Mouse (Mus musculus) forebrain, embryonic 15.5 days (tissue): ENCODE measurements around the gene Cyp2j12. TPM values are rescaled to one million over a fixed set of nuclear protein-coding genes. Genes with fewer than 3 reads are reported as not detected.
"Not testable (repeated sequence)": the region's sequence is repeated elsewhere in the genome, so short reads cannot be mapped to it uniquely, and the experiment has no call there.

Experiments
- ATAC-seq: fragments of 200-750 bp; cut with Nextera tagmentation; replicated peaks from 2 replicates; pipeline ENCODE4 v1.8.0; 2017; ENCODE audit warnings: mild to moderate bottlenecking, moderate TSS enrichment, moderate library complexity
- H3K27ac ChIP-seq: fragments of 300-500 bp; sonication (generic); replicated peaks from 2 replicates; pipeline ENCODE4 v1.5.1; 2015; ENCODE audit warnings: mild to moderate bottlenecking, inconsistent platforms
- H3K27me3 ChIP-seq: fragments of 300-500 bp; sonication (generic); 2 replicates; pipeline ENCODE4 v1.6.1; 2015; ENCODE audit warnings: inconsistent platforms
- H3K36me3 ChIP-seq: fragments of 300-500 bp; sonication (generic); 2 replicates; pipeline ENCODE4 v1.6.1; 2015; ENCODE audit warnings: mild to moderate bottlenecking, inconsistent platforms
- H3K4me1 ChIP-seq: fragments of 300-500 bp; sonication (generic); 2 replicates; pipeline ENCODE4 v1.6.1; 2015; ENCODE audit warnings: inconsistent platforms
- H3K4me2 ChIP-seq: fragments of 300-500 bp; sonication (generic); replicated peaks from 2 replicates; pipeline ENCODE4 v1.6.1; 2015; ENCODE audit warnings: mild to moderate bottlenecking, inconsistent platforms
- H3K4me3 ChIP-seq: fragments of 300-500 bp; sonication (generic); 2 replicates; pipeline ENCODE4 v1.5.1; 2015; ENCODE audit warnings: mild to moderate bottlenecking, inconsistent platforms
- H3K9ac ChIP-seq: fragments of 300-500 bp; sonication (generic); replicated peaks from 2 replicates; pipeline ENCODE4 v1.6.1; 2015; ENCODE audit warnings: mild to moderate bottlenecking, inconsistent platforms
- H3K9me3 ChIP-seq: fragments of 300-500 bp; sonication (generic); 2 replicates; pipeline ENCODE4 v1.6.1; 2016; ENCODE audit warnings: inconsistent platforms
- WGBS: fragments of 180-500 bp; shearing (Covaris S2); methylation state at CpG from one replicate; pipeline ENCODE4 v1.1.7; 2015; ENCODE audit warnings: mixed read lengths; 5-methylcytosine and 5-hydroxymethylcytosine counted together
- polyA plus RNA-seq: library from polyadenylated mRNA; unstranded; fragments of >200 nt; fragmentation: Nextera tagmentation; extraction: Ambion mirVana; gene quantifications from 2 replicates; pipeline ENCODE4 v1.2.1, GENCODE M21; 2015

Cyp2j12 gene
- not detected in 2 replicates for polyA plus RNA-seq

DNA sequence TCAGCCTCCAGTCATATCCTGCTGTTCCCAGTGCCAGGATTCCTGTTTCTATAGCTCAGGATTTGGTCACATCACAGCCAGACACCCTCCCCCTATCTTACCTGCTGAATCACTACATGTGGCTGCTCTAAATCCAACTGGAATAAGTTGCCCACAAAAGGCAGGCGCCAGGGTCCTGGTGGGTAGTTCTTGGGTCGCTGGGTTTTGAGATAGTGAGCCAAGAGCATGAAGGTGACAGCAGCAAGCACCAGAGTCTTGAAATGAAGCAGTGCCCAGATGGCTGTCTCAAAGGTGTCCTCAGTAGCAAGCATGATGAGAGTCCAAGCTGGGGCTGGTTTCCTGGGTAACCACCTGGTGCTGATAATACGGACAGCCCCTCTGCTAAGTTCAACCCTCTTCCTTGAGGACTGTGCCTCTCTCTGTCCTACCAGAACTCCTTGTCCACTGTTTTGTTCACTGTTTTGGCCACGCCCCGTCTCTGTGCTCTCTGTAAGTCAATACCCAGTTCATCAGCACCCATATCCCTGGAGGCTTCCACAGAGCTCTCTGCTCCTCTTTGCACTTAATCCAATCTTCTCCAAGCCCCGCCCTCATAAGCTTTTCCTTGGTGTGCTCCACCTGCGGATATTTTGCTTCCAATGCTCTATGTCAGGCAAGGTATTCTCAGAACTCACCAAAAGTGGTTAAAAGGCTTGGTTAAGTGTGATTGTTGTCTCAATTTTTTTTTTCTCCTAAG lies at the start of gene Cyp2j12:
Gene Cyp2j12, minus strand, starts transcription at position 421 of the 736 bp plus-strand sequence.
- Histone ChIP-seq H3K27me3 (no peaks in the 10 kb centered on the region), H3K27ac (no peak within 1 kb of the TSS), H3K4me3 (no peak within 1 kb of the TSS), H3K9ac (no peak within 1 kb of the TSS), H3K36me3 (no peaks in the 10 kb centered on the region), H3K9me3 (no peaks in the 10 kb centered on the region), H3K4me2 (no peak within 1 kb of the TSS), H3K4me1 (no peaks in the 10 kb centered on the region)
- WGBS = 78% methylated on average over 7 of the region's 7 CpGs
- ATAC-seq = no peak

DNA sequence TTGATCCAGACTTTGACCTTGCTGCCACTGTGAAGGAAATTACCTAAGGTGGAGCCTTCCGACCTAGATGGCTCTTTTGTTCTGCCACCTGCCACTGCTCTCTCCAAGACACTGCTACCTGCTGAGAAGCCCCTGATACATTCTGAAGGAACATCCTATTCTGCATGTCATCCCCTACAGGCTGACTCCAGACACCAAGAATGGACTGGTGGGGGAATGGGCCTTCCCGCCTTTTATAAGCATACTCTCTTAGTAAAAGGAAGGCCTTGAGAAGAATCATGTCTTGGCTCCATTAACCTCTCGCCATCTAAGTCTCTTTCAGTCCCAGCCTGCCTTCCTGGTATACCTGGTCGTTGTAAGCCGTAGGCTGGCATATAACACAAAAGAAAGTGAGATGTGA lies 48.4 kb upstream of the Cyp2j12 start:
- H3K4me1 ChIP-seq, H3K4me2 ChIP-seq, H3K9ac ChIP-seq, H3K36me3 ChIP-seq, H3K27ac ChIP-seq, H3K27me3 ChIP-seq, H3K9me3 ChIP-seq, H3K4me3 ChIP-seq, ATAC-seq: not testable (repeated sequence)
- 95% methylated on average over 5 of the region's 5 CpGs for WGBS

DNA sequence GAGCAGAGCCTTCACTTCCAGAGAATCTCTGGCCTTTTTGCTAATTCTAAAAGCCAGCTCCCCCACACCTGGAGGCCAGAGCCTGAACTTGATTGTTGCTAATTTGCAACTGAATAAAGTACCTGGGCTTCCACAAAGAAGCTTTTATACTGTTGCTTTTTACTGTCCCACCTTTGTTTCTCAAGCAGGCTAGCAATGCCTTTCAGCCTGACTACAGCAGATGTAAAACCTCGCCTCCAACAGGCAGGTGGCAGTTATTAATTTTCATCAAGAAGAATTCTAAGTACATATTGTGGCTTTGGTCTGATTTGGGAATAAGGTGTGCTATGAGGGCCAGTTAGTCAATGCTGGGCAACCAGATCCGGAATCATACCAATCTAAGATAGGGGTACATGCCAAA lies 47.7 kb upstream of the Cyp2j12 start:
- WGBS = 81% methylated on average over 2 of the region's 2 CpGs
- H3K9me3 ChIP-seq, ATAC-seq: not testable (repeated sequence)

DNA sequence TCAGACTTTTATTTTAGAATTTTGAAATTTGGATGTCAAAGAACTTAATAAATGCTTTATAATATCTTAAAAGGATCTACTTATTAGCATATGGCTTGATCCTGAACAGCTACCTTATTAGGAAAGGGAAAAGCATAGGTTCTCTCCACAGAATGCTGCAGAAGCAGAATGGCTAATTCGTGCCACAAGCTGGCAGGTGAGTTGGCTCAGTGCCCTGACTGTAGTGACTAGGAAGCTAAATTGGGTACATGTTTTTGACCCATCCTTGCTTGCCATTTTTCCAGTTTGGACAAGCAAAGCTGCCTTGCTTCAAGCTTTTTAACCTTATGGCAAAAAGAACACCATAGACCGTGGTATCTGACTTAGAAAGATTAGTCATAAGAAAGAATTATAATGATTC lies 47.2 kb upstream of the Cyp2j12 start:
- H3K4me2 ChIP-seq, H3K4me3 ChIP-seq, ATAC-seq, H3K27me3 ChIP-seq, H3K9ac ChIP-seq, H3K9me3 ChIP-seq, H3K4me1 ChIP-seq, H3K36me3 ChIP-seq, H3K27ac ChIP-seq: not testable (repeated sequence)
- WGBS = 90% methylated on average over 2 of the region's 2 CpGs

More for the DNA sequence above, 47.7 kb upstream of the Cyp2j12 start:
- H3K4me1 ChIP-seq, H3K27me3 ChIP-seq, H3K4me3 ChIP-seq, H3K9ac ChIP-seq, H3K36me3 ChIP-seq, H3K27ac ChIP-seq, H3K4me2 ChIP-seq: not testable (repeated sequence)

DNA sequence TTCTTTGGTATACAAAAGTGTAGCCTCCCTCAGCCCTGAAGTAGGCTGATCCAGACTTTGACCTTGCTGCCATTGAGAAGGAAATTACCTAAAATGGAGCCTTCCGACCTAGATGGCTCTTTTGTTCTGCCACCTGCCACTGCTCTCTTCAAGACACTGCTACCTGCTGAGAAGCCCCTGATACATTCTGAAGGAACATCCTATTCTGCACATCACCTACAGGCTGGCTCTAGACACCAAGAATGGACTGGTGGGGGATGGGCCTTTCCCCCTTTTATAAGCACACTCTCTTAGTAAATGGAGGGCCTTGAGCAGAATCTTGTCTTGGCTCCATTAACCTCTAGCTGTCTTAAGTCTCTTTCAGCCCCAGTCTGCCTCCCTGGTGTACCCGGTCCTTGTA lies 43.8 kb upstream of the Cyp2j12 start:
- not testable (repeated sequence) for H3K27me3 ChIP-seq, H3K36me3 ChIP-seq, H3K9me3 ChIP-seq, H3K4me2 ChIP-seq, H3K9ac ChIP-seq, ATAC-seq, H3K4me3 ChIP-seq, H3K27ac ChIP-seq, H3K4me1 ChIP-seq
- WGBS = 78% methylated on average over 2 of the region's 2 CpGs

DNA sequence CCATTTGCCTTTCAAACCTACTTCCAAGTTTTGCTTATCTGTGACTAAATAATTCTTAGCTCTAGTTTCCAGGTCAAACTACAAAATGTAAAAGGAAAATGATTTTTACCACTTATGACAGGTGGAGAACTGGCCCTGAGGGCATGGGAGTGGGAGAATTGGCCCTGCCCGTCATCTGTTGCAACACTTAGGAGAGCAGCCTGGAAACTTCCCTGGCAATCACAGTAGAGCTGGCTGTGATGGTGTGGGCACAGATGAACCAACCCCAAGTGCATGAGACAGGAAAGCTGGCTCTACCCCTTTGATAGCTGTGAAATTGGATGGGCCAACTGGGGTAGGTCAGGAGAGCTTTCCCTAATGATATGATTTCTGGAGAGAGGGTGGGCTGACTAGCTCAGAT lies 21.9 kb upstream of the Cyp2j12 start:
- Histone ChIP-seq H3K4me3 (no peak overlapping the region), H3K9ac (no peak overlapping the region), H3K4me1 (no peaks in the 10 kb centered on the region), H3K4me2 (no peak overlapping the region), H3K27ac (no peak overlapping the region), H3K9me3 (no peaks in the 10 kb centered on the region), H3K36me3 (no peaks in the 10 kb centered on the region), H3K27me3 (no peaks in the 10 kb centered on the region)
- no peak for ATAC-seq
- WGBS = 88% methylated on average over 1 of the region's 1 CpGs

DNA sequence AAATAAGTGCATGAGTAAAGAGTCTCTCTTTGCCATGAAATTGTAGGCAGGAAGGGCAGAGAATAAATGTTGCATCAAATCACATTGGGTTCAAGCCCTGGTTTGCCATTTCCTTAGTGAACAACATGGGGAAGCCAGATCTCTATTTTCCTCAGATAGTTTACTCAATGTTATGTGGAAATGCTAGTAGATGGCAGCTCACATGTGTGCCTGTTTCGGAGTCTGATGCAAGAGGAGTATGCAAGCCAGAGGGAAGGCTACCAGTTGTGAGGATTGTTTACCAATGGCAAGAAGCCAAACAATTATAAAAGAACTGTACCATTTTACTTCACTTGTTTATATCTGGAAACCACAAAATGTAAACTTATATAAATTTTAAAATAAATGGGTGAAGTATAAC lies 20.6 kb upstream of the Cyp2j12 start:
- H3K9ac ChIP-seq = no peak overlapping the region
- no peak overlapping the region for H3K4me2 ChIP-seq
- ATAC-seq = no peak
- H3K27ac ChIP-seq = no peak overlapping the region
- no peaks in the 10 kb centered on the region for H3K4me1 ChIP-seq
- WGBS = 82% methylated on average over 1 of the region's 1 CpGs
- H3K36me3 ChIP-seq = no peaks in the 10 kb centered on the region
- no peaks in the 10 kb centered on the region for H3K9me3 ChIP-seq
- no peak overlapping the region for H3K4me3 ChIP-seq
- H3K27me3 ChIP-seq = no peaks in the 10 kb centered on the region

DNA sequence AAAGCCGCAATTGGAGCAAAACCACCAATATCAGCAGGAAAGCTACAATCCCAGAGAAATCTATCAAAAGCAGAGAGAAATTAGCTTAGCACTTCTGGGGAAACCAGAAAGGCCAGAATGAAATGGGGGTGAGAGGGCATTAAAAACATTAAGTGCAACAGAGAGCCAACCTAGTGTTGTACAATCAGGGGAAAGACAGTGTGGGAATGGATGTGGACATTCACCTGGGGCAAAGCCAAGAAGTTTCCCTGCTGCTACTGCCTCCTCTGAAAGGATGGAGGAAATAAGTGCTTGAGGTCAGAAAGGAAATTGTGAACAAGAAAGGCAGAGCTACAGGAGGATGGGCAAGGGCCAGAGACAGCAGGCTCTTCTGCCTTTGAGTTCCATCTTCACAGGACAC lies 1.7 kb downstream of the Cyp2j12 start:
- no peaks in the 10 kb centered on the region for H3K27me3 ChIP-seq
- H3K27ac ChIP-seq = no peak overlapping the region
- no peak for ATAC-seq
- H3K4me2 ChIP-seq = no peak overlapping the region
- no peaks in the 10 kb centered on the region for H3K9me3 ChIP-seq
- 94% methylated on average over 1 of the region's 1 CpGs for WGBS
- H3K4me1 ChIP-seq = no peaks in the 10 kb centered on the region
- no peaks in the 10 kb centered on the region for H3K36me3 ChIP-seq
- no peak overlapping the region for H3K4me3 ChIP-seq
- no peak overlapping the region for H3K9ac ChIP-seq

DNA sequence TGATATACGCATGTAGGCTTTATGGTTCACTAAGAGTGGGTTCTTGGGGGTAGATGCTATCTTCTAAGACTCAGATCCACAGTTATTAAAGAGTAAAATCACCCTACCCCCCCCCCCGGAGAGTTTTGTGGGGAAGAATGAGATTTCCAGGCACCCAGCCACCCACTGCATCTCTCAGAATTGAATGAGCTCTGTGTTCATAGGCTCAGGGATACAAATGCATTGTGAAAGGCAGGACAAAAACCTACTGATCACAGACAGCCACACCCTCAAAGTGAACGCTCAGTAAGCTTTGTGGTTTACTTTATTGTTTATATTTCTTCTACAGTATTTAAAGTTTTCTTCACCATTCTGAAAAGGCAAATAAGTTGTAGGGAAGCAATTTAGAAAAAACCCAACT lies 6.7 kb downstream of the Cyp2j12 start:
- no peaks in the 10 kb centered on the region for H3K27me3 ChIP-seq
- 78% methylated on average over 3 of the region's 3 CpGs for WGBS

DNA sequence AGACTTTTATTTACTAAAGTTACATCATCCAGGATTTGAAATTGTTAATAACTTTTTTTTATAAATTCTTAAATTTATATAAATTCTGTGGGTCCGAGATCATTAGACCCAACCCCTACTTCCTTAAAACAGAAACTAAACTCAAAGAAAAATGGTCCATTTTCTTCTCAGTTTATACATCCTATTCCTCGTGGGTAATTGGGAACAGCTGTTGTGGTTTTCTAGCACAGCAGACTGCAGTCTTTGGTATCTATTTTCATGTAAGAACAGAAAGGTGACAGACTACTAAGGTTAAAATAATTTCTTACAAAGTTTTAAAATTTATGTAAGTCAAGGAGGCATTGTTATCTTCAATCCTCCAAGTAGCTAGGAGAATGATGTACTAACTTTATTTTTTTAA lies 44.1 kb downstream of the Cyp2j12 start:
- WGBS = 78% methylated on average over 2 of the region's 2 CpGs
- no peaks in the 10 kb centered on the region for H3K9me3 ChIP-seq
- no peak overlapping the region for H3K4me2 ChIP-seq
- ATAC-seq = no peak
- no peaks in the 10 kb centered on the region for H3K4me1 ChIP-seq
- no peak overlapping the region for H3K9ac ChIP-seq
- no peaks in the 10 kb centered on the region for H3K36me3 ChIP-seq
- no peak overlapping the region for H3K4me3 ChIP-seq
- H3K27me3 ChIP-seq = no peaks in the 10 kb centered on the region
- no peak overlapping the region for H3K27ac ChIP-seq

More for the DNA sequence above, 6.7 kb downstream of the Cyp2j12 start:
- Histone ChIP-seq H3K4me3 (no peak overlapping the region), H3K4me1 (no peaks in the 10 kb centered on the region), H3K27ac (no peak overlapping the region), H3K4me2 (no peak overlapping the region), H3K9ac (no peak overlapping the region), H3K36me3 (no peaks in the 10 kb centered on the region), H3K9me3 (no peaks in the 10 kb centered on the region)
- no peak for ATAC-seq

DNA sequence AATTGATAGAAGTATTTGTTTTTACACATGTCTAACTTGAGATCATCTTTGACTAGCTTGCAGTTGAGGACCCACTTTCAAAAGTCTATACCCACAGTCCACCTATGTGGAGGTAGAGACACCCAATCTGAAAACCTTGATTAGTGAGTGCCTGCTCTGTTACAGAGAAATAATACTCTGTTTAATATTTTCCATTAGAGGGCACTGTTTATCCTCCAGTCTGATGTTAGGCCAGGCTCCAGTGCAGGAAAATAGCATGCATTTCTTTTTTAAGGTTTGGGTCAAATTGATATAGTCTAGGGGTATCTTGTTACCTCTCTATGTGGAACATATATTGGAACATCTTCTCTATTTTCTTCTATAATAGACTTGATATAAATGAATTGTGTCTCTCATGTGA lies 49.1 kb downstream of the Cyp2j12 start:
- H3K9ac ChIP-seq = no peak overlapping the region
- H3K4me3 ChIP-seq = no peak overlapping the region
- no peaks in the 10 kb centered on the region for H3K27me3 ChIP-seq
- no peak overlapping the region for H3K4me2 ChIP-seq
- no peaks in the 10 kb centered on the region for H3K9me3 ChIP-seq
- no peaks in the 10 kb centered on the region for H3K4me1 ChIP-seq
- H3K36me3 ChIP-seq = no peaks in the 10 kb centered on the region
- no peak for ATAC-seq
- no peak overlapping the region for H3K27ac ChIP-seq

DNA sequence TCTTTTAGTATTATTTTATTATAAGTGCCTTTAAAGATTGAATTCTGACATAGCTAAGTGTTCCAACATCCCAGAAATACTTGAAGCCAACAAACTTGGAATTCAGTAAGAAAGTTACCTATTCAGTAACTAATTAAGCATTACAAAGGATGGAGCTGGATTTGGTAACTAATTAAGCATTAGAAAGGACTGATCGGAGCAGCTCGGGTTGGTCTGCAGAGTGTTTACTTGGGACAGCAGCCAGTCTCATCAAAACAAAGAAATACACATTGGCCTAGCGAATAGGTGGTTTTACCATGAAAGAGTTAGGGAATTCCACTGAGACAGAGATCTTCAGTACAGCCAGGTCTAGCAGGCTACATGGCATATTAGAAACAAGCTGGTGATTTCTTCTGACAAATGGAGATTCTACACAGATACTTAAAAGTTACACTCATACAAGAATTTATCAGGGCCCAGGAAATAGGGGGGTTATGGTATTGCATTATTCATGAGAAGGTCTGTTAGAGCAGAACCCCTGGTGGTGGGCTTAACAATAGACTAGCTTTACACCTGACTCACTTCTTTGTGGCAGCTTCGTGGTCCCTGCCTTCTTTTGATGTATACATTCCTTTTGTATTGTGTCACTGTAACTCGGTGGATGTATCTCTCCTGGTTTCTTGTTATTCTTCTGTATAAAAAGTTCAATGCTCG lies 51.5 kb downstream of the Cyp2j12 start:
- not testable (repeated sequence) for H3K4me1 ChIP-seq, ATAC-seq, H3K4me2 ChIP-seq, H3K4me3 ChIP-seq, H3K27me3 ChIP-seq, H3K27ac ChIP-seq, H3K9ac ChIP-seq, H3K9me3 ChIP-seq, H3K36me3 ChIP-seq
- 14% methylated on average over 6 of the region's 6 CpGs for WGBS

DNA sequence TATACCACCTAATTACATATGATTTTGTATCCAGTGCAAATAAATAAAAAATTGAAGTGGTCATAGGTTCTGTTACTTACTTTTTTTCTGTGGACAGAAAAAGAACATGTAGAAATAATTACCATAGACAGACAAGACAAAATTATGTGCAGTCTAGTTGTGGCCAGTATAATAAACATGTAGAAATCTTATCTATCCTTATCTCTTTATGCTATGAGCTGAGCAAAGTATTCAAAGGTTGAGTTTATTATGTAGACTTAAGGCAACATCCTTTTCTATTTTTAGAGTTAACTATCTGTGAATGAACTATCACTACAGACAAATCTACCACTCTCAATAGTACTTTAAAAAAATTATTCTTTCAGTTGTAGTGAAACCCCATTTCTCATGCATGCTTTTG lies 62.6 kb downstream of the Cyp2j12 start:
- peaks cover 8% of the 10 kb centered on the region for H3K4me1 ChIP-seq
- no peak overlapping the region for H3K9ac ChIP-seq
- no peak overlapping the region for H3K4me3 ChIP-seq
- H3K9me3 ChIP-seq = no peaks in the 10 kb centered on the region
- no peaks in the 10 kb centered on the region for H3K27me3 ChIP-seq
- no peaks in the 10 kb centered on the region for H3K36me3 ChIP-seq
- H3K27ac ChIP-seq = no peak overlapping the region
- H3K4me2 ChIP-seq = no peak overlapping the region
- ATAC-seq = no peak
